Mouse (Mus musculus): ENCODE data around the gene Ddah1.

DNA sequence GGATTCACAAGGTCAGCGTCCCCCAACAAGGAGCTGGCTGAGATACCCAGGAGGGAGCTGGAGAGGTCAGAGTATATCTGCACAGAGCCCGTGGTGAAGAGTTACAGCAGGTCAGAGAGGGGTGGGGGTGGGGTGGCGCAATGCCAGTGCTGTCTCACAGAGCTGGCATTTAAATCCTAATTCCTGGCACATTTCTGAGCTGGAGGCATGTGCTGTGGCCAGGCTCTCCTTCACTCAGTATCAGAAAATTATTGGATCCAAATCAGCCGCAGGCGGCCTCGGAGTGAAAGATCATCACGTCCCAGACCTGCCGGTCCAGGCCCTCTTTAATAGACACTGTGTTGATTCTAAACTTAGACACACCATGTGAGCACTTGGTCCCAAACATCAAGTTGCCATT is 141.4 kb downstream of the Ddah1 start:
- TF ChIP-seq HCFC1 (IDR thresholded peaks at IDR 0.05; ENCODE audit: borderline replicate concordance, insufficient read depth, low read length) (no peak), ZNF384 (IDR thresholded peaks at IDR 0.05; ENCODE audit: low read depth, low read length) (no peak), CHD2 (IDR thresholded peaks at IDR 0.05; ENCODE audit: low read depth, low read length) (no peak)

Data from ES-E14 (cell line).